Mouse (Mus musculus): ENCODE results near the gene Abhd14a.

DNA sequence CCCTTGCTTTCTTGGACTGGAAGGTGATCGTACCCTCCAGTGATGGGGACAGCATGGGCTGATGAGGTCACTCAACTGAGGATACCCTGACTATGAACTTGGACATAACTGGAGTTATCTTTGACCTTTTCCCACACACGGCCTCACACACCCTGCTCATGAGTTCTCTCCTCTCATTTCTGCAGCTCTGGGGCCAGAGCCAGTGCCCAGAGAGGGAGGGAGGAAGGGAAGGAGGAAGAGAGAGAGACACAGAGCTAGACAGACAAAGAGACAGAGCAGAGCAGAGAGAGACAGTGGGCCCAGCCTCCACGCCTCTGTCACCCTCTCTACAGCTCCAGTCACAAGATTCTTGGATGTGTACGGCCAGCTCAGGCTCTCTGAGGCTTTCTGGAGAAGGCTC is 24.8 kb upstream of the Abhd14a start:
- no peak for TF ChIP-seq EP300 (IDR thresholded peaks at IDR 0.05; ENCODE audit: low read depth)
- no peak for TF ChIP-seq CTCF (IDR thresholded peaks at IDR 0.05; ENCODE audit: low read depth)

Data from liver, postnatal 0 days (tissue).